Mouse (Mus musculus) layer of hippocampus, postnatal 10 days (tissue): Measurements from ENCODE around the gene Dock9. TPM values are rescaled to one million over a fixed set of nuclear protein-coding genes. Genes with fewer than 3 reads are reported as not detected.

Source experiments
- DNase-seq, 2 experiments: peaks; one replicate each; pipeline ENCODE4 v3.0.0; 2021; ENCODE audit warnings: low spot score in 2 of 2
- total RNA-seq, 2 experiments: library from RNA; stranded (reverse); gene quantifications; 2 replicates each; pipeline ENCODE4 v1.2.3; 2021

Gene Dock9
- total RNA-seq, 2 experiments from 2014 or later = 246 to 254 TPM

DNA sequence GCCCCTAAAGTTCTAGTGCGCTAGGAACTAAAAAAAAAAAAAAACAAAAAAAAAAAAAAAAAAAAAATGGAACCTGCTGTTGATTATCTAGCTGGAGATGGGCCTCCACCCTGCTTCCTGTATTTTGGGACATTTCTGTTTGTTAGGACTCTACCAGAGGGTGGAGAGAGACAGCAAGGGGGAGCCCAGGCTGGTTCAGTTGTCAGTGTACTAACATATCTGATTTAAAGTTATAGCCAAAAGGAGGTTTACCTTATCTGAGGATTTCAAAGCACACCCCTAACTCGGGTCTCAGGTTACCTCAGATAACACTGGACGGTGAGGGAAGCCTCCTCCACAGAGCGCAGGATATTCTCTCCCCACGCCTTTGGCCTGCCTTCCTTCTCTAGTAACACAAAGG lies 4.0 kb downstream of the Dock9 start:
- no peak for DNase-seq

DNA sequence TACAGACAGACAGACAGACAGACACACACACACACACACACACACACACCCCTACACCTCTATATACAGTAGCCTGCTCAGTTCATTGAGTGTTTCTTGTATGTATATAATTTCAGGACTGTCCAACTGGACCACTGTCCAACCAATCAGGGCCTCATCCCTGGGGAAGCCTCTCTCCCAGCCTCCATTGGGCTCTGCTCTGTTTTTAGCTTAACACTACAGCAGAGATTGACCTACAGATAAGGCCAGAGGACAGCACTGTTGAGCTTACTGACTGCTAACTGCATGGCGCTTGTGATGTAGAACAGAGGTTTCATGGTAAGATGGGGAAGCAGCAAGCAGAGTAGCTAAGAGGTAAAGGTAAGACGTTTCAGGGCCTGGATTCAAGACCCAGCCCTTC lies 5.7 kb downstream of the Dock9 start:
- DNase-seq = no peak

DNA sequence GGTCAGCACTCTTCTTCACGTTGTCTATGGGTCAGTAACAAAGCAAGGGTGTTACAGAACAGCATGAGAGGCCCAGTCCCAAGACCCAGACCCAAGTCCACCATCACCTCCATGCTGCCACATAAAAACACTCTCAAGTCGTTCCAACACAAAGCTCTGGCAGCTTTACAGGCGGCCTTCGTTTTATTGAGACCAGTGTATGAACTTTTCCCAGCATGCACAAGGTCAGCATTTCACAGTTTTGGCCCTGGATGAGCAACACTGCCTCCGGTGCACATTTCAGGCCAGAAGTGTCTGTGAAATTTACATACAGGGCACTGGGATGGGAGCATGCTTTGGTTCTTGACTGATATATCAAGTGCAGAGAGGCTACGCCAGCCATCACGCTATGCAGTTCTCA lies 6.5 kb downstream of the Dock9 start:
- DNase-seq = no peak

DNA sequence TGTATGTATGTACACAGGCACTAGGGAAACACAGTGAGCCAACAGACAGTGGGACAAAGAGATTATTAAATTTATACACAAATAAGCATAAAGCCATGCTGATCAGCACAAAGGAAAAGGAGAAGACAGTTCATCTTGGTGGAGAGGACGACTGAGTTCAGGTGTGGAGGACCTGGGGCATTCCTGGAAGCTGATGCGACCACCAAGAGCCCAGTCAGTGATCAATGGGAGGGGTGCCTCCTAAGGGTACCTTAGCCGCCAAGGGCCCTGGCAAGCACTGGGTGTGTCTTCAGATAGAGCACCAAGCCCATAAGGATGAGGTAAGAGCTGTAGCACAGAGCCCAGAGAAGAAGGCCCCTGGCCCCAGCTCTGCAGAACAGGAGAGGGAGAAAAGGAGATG lies 8.4 kb downstream of the Dock9 start:
- DNase-seq = no peak

DNA sequence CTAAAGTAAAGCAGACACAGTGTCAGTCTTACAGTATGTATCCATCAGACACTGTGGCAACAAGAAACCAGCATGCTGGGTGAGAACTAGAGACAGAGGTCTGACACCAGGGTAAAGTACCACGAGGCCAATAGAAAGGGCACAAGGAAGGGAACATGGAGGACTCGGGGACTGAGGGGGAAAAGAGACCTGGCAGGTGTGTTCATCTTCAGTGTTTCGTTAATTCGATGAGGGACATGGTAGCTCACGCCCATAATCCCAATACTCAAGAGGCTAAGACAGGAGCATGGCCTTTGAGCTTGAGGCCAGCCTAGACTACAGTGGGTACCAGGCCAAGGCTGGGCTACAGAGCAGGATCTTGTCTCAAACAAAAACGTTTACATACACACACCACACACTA lies 9.2 kb downstream of the Dock9 start:
- DNase-seq = no peak

DNA sequence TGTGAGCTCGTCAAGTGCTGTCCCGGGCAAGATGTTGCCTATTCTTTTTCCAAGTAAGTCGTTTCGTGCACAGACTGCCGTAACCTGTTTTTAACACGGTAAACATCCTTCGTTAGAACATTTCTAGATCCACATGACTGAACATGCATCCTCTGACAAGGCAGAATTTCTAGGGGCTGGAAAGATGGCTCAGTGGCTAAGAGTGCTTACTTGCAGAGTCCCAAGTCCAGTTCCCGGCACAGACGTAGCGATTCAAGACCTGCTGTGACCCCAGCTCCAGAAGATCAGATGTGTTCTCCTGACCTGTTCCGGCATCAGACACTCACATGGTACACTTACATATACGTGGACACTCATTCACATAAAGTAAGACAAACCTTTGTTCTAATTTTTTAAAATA lies 10.2 kb downstream of the Dock9 start:
- DNase-seq = no peak

DNA sequence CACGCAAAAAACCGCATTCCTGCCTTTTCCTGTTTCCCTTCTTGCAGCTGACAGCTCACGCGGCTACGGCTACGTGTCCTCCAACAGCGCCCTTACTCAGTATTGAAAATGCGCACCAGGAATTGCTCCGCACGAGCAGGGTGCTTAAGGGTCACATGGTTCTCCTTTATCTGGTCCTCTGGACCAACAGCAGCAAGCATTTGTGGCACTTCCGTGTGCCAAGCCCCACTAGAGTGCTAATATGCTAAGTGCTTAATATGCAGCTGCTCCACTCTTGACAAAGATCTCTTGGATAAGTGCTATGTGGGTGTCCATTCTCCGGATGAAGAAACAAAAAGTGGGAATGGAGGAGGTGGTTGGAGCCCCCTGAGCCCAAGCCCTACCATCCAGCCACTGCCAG lies 10.7 kb downstream of the Dock9 start:
- DNase-seq = no peak

DNA sequence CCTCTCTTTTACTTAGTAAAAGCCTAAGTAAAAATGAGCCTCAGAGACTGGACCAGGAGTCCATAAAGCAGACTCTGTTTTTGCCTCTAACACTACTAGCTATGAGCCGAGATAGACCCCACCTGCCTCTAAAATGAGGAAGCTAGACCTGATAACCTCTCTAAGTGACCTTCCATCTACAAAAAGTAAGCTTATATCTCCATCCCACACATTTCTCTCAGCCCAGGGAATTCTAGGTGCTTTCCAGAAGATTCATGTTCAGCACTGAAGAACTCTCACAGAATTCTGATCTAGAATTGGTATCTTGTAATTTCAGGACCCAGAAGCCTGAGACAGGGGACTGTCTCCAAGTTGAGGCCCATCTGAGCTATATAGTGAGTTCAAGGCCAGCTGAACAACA lies 12.2 kb downstream of the Dock9 start:
- no peak for DNase-seq

DNA sequence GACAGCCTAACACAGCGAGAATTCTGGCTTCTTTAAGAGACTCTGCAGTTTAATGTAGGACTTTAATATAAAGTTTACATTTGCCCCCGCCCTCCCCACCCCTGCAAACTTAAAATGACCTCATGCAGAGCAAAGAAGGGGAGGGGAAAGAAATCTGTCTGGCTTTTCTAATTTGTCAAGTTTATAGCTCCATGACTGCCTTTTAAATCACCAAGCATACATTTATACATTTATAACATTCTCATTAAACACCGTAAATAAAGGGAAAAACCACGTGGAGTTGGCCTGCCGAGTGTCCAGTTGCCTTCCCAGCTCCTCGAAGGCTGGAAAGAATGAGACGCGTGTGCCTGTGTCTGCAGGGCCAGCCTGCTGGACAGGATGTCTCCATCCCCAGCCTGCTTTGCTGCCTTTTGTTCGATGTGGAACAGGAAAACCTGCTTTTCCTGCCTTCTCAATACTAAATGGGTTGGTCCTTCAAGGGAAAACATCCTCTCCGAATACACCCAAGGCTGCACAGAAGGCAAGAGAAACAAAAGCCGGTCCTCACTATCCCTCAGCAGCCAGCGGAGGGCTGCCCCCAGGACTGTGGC lies 16.6 kb downstream of the Dock9 start:
- no peak for DNase-seq

DNA sequence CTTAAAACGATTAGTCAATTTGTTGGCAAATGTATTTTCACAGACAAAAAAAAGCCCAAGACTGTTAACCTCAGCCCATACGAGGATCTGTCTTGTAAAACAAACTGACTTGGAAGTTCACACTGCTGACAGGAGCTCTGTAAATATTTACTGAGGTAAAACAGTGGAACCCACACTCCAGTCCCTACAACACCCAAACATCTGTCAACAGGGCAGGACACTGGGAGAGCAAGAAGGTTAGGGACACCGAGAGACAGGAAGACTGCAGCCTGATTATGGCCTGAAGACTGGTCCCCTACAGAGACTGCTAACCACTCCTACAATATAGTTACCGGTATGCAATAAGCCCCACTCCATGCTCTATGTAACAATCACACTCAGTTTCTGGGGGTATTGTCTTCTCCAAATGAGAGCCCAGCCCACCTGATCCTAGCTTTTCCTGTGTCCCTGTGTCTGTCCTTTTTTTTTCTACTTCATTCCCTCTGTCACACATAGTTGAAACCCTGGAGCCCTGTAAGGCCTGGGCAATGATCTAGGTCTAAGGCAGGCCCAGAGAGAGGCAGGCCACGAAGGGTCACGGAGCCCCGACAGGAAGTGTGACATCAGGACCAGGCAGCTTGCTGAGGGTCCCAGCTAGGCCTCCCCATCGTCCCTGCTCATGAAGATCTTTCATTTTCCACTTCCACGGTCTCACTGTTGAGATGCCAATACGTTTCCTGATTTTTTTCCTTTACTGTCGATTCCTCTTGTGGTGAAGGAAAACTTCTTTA lies 17.3 kb downstream of the Dock9 start:
- DNase-seq = no peak

DNA sequence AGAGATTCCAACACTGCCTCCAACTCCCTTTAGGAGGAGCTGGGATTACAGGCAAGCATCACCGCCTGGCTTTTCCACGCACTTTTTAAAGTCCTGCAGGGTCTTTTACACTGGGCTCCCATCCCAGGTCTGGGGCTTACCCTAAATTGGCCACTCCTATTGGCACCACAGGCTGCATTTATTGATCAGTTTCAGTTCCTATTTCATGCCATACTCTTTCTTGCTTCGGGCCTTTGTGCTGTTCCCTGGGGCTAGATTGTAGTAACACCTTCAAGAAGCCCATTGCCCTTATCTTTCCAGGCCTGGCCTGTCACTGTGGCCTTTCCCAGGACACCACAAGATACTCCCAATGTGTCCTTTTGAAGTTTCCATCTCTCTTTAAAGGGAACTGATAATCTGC lies 18.0 kb downstream of the Dock9 start:
- no peak for DNase-seq

DNA sequence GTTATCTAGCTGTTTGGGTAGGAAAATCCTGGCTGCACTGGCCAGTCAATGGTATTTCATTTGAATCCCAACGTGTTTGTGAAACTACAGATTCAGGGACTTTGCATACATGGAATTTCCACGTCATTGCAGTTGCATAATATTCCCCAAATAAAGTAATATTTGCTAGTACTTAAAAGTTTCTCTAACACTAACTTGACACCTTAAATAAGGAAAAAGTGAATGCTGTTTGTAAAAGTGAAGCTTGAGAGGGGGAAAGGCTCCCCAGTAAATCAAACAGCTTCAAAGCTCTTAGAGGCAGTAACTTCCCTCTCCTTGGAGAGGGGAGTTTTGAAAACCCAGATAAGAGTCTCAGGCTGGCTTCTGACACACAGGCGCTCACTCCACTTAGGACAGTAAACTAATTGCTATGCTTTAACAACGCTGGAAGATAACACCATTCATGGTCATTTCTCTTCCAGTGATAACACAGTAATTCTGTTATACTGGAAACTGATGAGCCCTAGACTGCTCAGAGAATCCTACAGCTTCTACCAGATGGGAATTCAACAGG lies 20.3 kb downstream of the Dock9 start:
- DNase-seq = no peak

DNA sequence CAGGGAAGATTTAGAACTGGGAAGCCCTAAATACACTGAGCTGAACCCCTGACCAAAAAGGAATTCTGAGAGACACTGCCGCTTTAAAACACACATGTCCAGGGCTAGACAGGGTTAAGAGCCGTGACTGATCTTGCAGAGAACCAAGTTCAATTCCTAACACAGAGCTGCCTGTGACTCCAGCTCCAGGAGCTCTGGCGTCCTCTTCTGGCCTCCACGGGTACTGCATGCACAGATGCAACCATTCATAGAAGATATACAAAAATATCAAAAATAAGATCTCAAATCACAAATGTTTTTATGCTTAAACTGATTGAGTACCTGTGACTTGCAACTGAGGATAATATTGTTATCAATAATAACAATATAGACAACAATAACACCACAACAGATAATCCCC lies 20.9 kb downstream of the Dock9 start:
- DNase-seq = no peak

DNA sequence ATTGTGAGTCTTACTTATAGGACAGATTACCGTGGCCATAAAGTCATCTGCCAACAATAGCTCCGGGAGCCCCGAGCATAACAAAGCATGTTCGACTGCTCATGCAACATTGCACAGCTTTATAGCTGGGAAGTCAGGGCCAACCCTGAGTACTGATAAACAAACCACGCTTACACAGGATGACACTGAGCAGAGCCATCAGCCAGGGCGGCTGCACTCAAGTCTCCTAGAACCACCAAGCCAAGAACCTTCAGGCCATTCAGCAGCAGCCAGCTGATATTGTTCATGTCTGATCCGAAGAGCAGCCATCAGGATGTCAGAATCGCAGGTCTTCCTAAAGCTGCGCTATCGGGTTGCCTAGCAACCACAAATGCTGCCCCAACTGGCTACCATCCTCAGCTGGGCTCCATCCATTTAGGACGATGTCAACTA lies 35.6 kb downstream of the Dock9 start:
- DNase-seq = peak in 1 of 2 experiments; percentile 25

DNA sequence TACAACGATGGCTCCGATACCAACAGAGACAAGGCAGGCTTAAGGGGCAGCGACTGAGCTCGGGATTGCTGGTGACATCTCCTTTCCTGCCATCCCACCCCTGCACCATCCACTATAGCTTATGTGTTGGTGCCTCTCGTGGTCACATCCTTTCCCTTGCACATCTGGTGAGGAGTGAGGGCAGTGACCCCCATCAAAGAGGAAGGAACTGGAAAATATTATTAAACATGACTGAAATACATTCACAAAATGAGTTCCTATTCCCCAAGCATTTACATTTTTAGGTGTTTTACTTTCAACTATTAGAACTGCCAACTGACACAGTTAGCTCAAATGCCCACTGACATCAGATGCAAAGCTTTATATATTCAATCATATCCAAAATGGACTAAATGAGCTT lies 37.2 kb downstream of the Dock9 start:
- no peak for DNase-seq

DNA sequence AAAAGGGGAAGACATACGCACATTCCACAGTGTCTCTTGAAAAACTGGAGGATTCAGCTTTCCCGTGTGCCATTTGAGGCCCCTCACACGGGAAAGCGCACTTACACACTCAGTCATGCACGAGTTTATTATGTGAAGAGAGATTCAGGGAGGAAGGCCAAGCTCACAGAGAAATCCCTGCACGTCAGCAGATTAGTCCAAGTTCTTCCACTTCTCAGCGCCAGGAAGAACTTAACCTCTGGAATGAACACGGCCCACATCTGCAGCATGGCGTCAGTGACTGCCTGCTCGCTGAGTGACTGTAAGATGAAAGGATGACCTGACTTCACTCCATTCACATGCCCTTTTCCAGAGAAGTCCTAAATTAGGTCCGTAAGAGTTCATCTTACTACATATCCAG lies 43.5 kb downstream of the Dock9 start:
- no peak for DNase-seq

DNA sequence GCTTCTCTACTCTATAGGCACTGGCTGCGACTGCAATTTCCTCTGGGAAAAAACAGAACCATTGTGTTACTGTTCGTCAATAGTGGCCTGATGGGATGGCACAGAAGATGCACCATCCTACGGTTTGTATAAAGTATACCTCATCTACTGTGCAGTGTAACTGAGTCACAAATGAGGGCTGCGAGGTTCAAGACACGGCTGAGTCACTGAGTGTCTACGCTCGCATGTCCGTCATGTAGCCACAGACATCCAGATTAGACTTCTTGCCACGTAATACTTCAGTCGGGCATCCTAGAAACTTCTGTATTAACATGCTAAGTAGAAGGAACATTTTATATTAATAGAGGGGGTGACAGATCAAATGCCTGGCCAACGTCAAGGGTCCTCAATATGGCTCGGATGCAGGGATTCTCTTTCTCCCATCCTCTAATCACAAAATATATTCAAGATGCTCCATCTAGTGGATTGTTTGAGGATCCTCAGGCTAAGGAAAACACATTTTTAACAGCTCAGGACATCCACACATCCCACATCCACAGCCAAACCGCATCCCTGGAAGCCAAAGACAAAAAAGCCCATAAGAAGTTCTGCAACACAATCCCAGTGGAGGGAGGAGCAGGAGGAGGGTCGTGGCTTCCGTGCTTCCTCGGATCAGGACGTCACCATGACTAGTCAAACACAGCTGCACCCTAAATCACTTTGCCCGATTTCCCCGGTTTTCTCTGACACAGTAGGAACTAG lies 44.8 kb downstream of the Dock9 start:
- no peak for DNase-seq

DNA sequence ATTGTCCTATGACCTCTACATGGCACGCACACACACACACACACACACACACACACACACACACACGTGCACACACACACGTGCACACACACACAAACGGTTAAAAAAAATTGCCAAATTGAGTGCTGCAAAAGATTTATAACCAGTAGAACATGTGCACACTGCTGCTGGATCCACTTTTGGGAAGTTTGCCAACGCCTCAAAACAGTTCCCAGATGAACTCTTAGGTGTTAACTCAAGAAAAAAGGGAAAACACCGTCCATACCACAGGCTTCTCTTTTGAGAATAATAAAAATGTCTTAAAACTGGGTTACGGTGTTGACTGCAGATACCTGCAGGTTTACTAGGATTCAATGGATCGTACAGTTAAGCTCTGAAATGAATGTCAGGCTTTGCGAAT lies 48.0 kb downstream of the Dock9 start:
- no peak for DNase-seq

DNA sequence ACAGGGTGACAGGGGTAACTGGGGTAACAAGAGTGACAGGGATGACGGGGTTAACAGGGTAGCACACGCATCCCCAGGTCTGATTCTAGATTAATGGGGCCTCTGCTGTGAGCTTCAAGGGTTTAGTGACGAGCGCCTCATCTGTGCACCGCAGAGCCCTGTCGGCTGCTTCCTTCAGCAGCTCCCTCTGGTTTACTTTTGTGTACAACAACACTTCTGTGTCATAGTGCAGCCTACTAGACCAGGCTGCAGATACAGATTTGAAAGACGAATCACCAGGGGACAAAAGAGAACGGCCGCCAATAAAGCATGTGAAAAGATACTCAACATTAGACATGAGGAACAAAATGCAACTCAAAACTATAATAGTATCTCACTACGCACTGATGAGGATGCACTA lies 48.6 kb downstream of the Dock9 start:
- no peak for DNase-seq

DNA sequence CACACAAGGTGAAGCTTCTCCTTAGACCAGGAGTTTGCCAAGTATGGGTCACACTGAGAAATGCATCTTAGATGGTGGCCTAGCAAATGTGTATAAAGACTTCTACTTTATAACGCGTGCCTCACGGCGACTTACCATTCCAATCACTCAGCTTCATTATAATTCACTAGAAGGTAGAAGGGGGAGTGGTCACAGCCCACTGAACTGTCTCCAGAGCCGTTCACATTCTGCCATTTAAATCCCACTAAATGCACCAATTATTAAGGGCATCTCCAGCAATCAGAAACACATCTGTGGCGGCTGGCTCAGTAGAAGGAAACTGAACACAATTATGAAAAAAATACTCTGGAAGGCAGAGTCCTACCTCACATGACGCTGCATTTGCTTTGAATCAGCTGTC lies 50.3 kb downstream of the Dock9 start:
- DNase-seq = no peak

DNA sequence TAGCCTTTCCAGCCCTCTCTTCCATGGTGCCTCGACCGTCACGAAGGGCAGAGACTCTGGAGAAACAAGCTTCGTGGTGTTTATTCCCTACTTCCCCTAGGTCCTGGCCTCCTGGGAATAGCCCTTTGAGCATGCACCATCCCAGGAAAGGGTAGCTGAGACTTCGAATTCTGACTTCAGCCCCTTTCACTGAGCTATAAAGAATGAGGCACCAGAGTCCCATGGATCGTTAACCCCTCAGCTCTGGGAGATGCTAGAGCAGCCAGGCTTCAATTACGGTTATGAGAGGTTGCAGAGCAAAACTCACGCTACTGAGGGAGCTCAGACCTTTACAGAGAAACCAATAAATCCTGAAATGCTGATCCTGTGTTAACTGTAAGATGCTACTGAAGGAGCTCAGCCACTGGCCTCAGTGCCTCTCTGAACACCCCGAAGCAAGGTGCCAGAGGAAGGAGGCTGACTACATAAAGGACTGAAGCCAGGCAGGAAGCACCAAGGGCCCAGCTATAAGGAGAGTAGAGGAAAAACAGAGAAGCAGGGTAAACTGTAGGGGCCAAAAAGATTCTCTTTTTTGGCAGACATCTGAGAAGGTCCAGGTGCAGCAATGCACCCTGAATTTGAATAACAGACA lies 53.7 kb downstream of the Dock9 start:
- DNase-seq = no peak
